Mouse (Mus musculus) right cerebral cortex, postnatal 4 days (tissue): ENCODE results near the gene Ppp2r2c.
A peak's percentile ranks its signal among the peaks of the same experiment; 100 is the strongest.

Source experiments
- DNase-seq: peaks from one replicate; pipeline ENCODE4 v3.0.0-alpha.2; 2022

Gene Ppp2r2c

DNA sequence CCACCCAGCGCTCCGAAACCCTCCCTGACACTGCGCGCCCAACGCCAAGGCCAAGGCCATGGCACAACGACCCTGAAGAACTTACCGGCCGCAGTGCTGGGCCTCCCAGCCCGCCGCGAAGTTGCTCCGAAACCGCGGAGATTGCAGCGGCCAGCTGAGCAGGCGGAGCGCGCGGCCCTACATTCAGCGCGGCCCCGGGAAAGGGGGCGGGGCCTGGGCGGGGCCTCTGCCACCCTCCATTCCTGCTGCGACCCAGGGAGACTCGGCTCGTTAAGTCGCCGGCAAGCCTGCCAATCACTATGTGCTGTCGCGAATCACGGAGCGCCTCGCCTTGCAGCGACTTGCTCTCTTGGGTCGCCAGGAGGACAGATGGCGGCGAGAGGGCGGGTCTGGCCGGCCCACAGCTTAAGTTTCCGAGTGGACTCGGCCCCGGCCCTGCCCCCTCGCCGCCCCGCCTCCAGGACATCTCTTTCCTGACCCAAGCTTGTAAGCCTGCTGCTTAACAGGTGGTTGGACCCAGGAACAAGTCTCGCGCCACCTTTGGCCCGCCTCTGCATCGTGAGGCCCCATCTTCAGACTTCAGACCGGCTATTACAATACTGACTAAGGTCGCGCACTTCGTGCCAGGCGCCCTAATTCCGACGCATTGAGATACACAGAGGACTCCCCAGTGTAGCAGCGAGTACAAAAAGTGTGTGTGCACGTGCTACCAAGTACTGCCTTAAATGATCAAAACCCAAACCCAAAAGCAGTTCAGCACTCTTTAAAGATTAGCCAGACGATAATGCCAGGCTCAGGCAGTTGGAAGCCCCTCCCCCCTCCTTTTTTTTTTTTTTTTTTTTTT, 120.7 kb downstream of the Ppp2r2c start, which contains the start of gene Wfs1:
Gene Wfs1 (minus strand): TSS at position 425 of the 844 bp plus-strand sequence.
- DNase-seq, result peak; percentile 94

- no peak for DNase-seq
Measured at GRCm38 (mm10) chr5:36989625-36989977, 121.3 kb downstream of the Ppp2r2c start.

DNA sequence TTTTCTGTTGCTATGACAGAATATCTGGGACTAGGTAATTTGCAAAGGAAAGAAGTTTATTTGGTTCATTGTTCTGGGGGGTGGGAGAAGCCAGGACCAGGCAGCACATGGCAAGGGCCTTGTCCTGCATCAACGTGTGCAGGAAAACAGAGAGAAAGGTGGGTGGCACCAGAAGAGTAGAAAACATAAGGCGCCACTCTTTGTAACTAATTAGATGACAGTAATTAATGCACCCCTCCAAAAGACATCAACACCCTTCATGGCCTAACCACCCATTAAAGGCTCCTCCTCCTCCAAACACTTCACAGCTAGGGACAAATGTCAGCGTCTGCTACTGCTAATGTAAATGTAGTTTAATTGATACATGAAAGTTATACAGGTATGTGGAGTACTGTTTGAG, 121.9 kb downstream of the Ppp2r2c start:
- no peak for DNase-seq

GRCm38 (mm10) chr5:36990631-36991350, 122.5 kb downstream of the Ppp2r2c start:
- DNase-seq, result no peak

- no peak for DNase-seq
Measured at GRCm38 (mm10) chr5:36996410-36996809, 128.1 kb downstream of the Ppp2r2c start.

- DNase-seq, result no peak
Measured at GRCm38 (mm10) chr5:36997996-36998395, 129.7 kb downstream of the Ppp2r2c start.

DNA sequence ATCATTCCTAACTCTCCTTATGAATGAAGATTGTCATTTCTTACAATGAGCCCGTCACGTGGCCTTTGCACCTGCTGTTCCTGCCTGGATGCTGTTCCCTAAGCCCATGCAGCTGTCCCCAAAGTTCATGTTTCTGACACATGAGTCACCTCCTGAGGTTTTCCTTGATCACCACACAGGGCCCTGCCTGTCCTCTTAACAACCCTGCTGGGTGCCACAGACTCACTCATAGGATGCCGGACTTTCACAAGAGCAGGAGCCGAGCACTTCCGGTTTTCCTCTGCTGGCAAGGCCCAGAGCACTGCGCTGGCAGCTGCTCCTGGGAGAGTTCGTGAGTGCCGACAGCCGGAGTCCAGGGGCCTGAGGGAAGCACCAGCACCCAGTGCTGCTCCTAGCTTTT, 132.7 kb downstream of the Ppp2r2c start:
- no peak for DNase-seq

- peak; percentile 93 for DNase-seq
Measured at GRCm38 (mm10) chr5:37002001-37002400, 133.7 kb downstream of the Ppp2r2c start.
